Mouse (Mus musculus) heart, adult 2 months (tissue): ENCODE results near the gene Alox12.
A peak's percentile ranks its signal among the peaks of the same experiment; 100 is the strongest.

Experiments
- CTCF ChIP-seq: fragments of 200-600 bp; IDR thresholded peaks from 2 replicates; pipeline ENCODE4 v1.8.1; 2022; ENCODE audit warnings: antibody characterized with exemption, mild to moderate bottlenecking, moderate library complexity
- EP300 ChIP-seq: fragments of 200-500 bp; IDR thresholded peaks from 2 replicates; pipeline ENCODE4 v1.6.1; 2011; ENCODE audit warnings: low read depth, low read length, control low read depth; ENCODE audit not compliant: insufficient read depth
- POLR2A ChIP-seq: fragments of 200-500 bp; IDR thresholded peaks from 2 replicates; pipeline ENCODE4 v1.6.1; 2011; ENCODE audit warnings: mild to moderate bottlenecking, low read depth, low read length, control low read depth; ENCODE audit not compliant: insufficient read depth

GRCm38 (mm10) chr11:70201691-70202090 is 53.5 kb downstream of the Alox12 start:
- TF ChIP-seq CTCF (peak; percentile 95), POLR2A (no peak), EP300 (no peak)
